Mouse (Mus musculus) bone marrow, adult 2 months (tissue): Measurements from ENCODE around the gene Scimp.

Source experiments
- CTCF ChIP-seq: fragments of 200-500 bp; IDR thresholded peaks from 2 replicates; pipeline ENCODE4 v1.5.1; 2011; ENCODE audit warnings: low read length, control low read depth; ENCODE audit not compliant: control insufficient read depth, insufficient read depth
- POLR2A ChIP-seq: fragments of 200-500 bp; IDR thresholded peaks from 2 replicates; pipeline ENCODE4 v1.6.1; 2011; ENCODE audit warnings: low read depth, mild to moderate bottlenecking, control low read depth, low read length, borderline replicate concordance; ENCODE audit not compliant: control insufficient read depth

- TF ChIP-seq CTCF, result peak; percentile 95
- TF ChIP-seq POLR2A, result no peak
Observed at GRCm38 (mm10) chr11:70755645-70756044, 56.7 kb downstream of the Scimp start.
